15 mouse cellular contexts compared by ENCODE assay signal in genomic region chr1:151858474-151858873, GRCm38 (mm10).
"Had no signal": no experiment of that assay in that cellular context is flagged by ENCODE, and none has a peak within 500 bp of the region (broad histone marks: within the 10 kb centered on the region; RNA-seq: fewer than 3 reads in every experiment).

No protein-coding gene starts in this region.

- H3K4me3 ChIP-seq: neural tube, embryonic 15.5 days; stomach, embryonic 15.5 days had no signal

- H3K4me1 ChIP-seq: neural tube, embryonic 15.5 days had no signal

- DNase-seq: retina, postnatal 1 day; right cerebral cortex, adult 18-20 months; right cerebral cortex, postnatal 14 days; right cerebral cortex, postnatal 25 days; right cerebral cortex, postnatal 4 days; spleen, adult 18-20 months; thymus, adult 18-20 months; thymus, adult 2 months; thymus, postnatal 14 days; thymus, postnatal 25 days; thymus, postnatal 36 days; thymus, postnatal 4 days had no signal

- H3K9me3 ChIP-seq: neural tube, embryonic 15.5 days; stomach, embryonic 15.5 days had no signal

- H3K4me2 ChIP-seq: neural tube, embryonic 15.5 days; stomach, embryonic 15.5 days had no signal

- H3K27me3 ChIP-seq: neural tube, embryonic 15.5 days; stomach, embryonic 15.5 days had no signal

- H3K27ac ChIP-seq: neural tube, embryonic 15.5 days; stomach, embryonic 15.5 days; stomach, postnatal 0 days had no signal

- H3K9ac ChIP-seq: neural tube, embryonic 15.5 days; stomach, embryonic 15.5 days had no signal

- H3K36me3 ChIP-seq: neural tube, embryonic 15.5 days; stomach, embryonic 15.5 days had no signal
